Mouse (Mus musculus) limb, embryonic 14.5 days (tissue): ENCODE data around the gene Nudcd3. TPM values are rescaled to one million over a fixed set of nuclear protein-coding genes. Genes with fewer than 3 reads are reported as not detected.

Source experiments
- ATAC-seq: fragments of 200-750 bp; cut with Nextera tagmentation; 2 replicates; pipeline ENCODE4 v1.8.0; 2017; ENCODE audit warnings: low read depth, moderate number of reproducible peaks, moderate TSS enrichment; ENCODE audit not compliant: low FRiP score
- DNase-seq: peaks from one replicate; pipeline ENCODE4 v3.0.0-alpha.2; 2015; ENCODE audit warnings: low spot score
- H3K27ac ChIP-seq: fragments of 300-500 bp; sonication (generic); replicated peaks from 2 replicates; pipeline ENCODE4 v1.5.1; 2014; ENCODE audit warnings: low read depth, mild to moderate bottlenecking, low read length, moderate library complexity, mixed read lengths
- H3K27me3 ChIP-seq: fragments of 300-500 bp; sonication (generic); 2 replicates; pipeline ENCODE4 v1.6.1; 2014; ENCODE audit warnings: low read length, mixed read lengths; ENCODE audit not compliant: control insufficient read depth, insufficient read depth
- H3K36me3 ChIP-seq: fragments of 300-500 bp; sonication (generic); 2 replicates; pipeline ENCODE4 v1.6.1; 2014; ENCODE audit warnings: mild to moderate bottlenecking, low read length, moderate library complexity, mixed read lengths; ENCODE audit not compliant: control insufficient read depth, insufficient read depth
- H3K4me1 ChIP-seq: fragments of 300-500 bp; sonication (generic); 2 replicates; pipeline ENCODE4 v1.6.1; 2014; ENCODE audit warnings: antibody characterized with exemption, low read length, mixed read lengths; ENCODE audit not compliant: control insufficient read depth, insufficient read depth
- H3K4me2 ChIP-seq: fragments of 300-500 bp; sonication (generic); replicated peaks from 2 replicates; pipeline ENCODE4 v1.6.1; 2014; ENCODE audit warnings: low read depth, mild to moderate bottlenecking, low read length, moderate library complexity; ENCODE audit not compliant: severe bottlenecking
- H3K4me3 ChIP-seq: fragments of 300-500 bp; sonication (generic); replicated peaks from 2 replicates; pipeline ENCODE4 v1.5.1; 2014; ENCODE audit warnings: low read length
- H3K9ac ChIP-seq: fragments of 300-500 bp; sonication (generic); 2 replicates; pipeline ENCODE4 v1.6.1; 2014; ENCODE audit warnings: mild to moderate bottlenecking, low read depth, low read length, moderate library complexity; ENCODE audit not compliant: severe bottlenecking
- H3K9me3 ChIP-seq: fragments of 300-500 bp; sonication (generic); 2 replicates; pipeline ENCODE4 v1.6.1; 2016; ENCODE audit warnings: low read length; ENCODE audit not compliant: control insufficient read depth
- POLR2A ChIP-seq: fragments of 200-500 bp; IDR thresholded peaks from 2 replicates; pipeline ENCODE4 v1.8.0; 2012; ENCODE audit warnings: inconsistent platforms, mild to moderate bottlenecking, moderate library complexity, borderline replicate concordance; ENCODE audit not compliant: insufficient read depth, insufficient read length; ENCODE audit errors: extremely low read depth
- WGBS: fragments of 180-500 bp; shearing (Covaris S2); extraction: QIAGEN DNeasy Blood & Tissue Kit; methylation state at CpG from one replicate; pipeline ENCODE4 v1.1.7; 2014; 5-methylcytosine and 5-hydroxymethylcytosine counted together
- polyA plus RNA-seq, 2 experiments: library from polyadenylated mRNA; depleted of rRNA in 1 of 2; stranded (reverse) in 1 of 2; unstranded in 1 of 2; fragments of >200 nt; fragmentation: Nextera tagmentation in 1 of 2; extraction: Ambion mirVana in 1 of 2; gene quantifications; 2 replicates each; pipeline versions ENCODE4 v1.2.1 to v1.2.3; 2012 to 2014

Nudcd3 gene
- polyA plus RNA-seq, 2 experiments = 32.1 to 45.9 TPM

GRCm38 (mm10) chr11:6166351-6166750, 33.9 kb downstream of the Nudcd3 start:
- TF ChIP-seq POLR2A = no peak
- DNase-seq = no peak
- no peak for ATAC-seq
- no peak overlapping the region for H3K4me2 ChIP-seq
- H3K36me3 ChIP-seq = no peaks in the 10 kb centered on the region
- H3K4me1 ChIP-seq = no peaks in the 10 kb centered on the region
- no peak overlapping the region for H3K9ac ChIP-seq
- 93% methylated on average over 12 of the region's 12 CpGs for WGBS
- no peaks in the 10 kb centered on the region for H3K27me3 ChIP-seq
- H3K9me3 ChIP-seq = no peaks in the 10 kb centered on the region
- H3K4me3 ChIP-seq = no peak overlapping the region
- H3K27ac ChIP-seq = no peak overlapping the region

- no peak overlapping the region for H3K4me3 ChIP-seq
- no peak for TF ChIP-seq POLR2A
- no peaks in the 10 kb centered on the region for H3K27me3 ChIP-seq
- H3K4me2 ChIP-seq = no peak overlapping the region
- no peaks in the 10 kb centered on the region for H3K36me3 ChIP-seq
- H3K27ac ChIP-seq = no peak overlapping the region
- DNase-seq = no peak
- no peak overlapping the region for H3K9ac ChIP-seq
- no peaks in the 10 kb centered on the region for H3K9me3 ChIP-seq
- ATAC-seq = no peak
- WGBS = 96% methylated on average over 7 of the region's 7 CpGs
- H3K4me1 ChIP-seq = no peaks in the 10 kb centered on the region
Measured at GRCm38 (mm10) chr11:6165391-6166081, 34.7 kb downstream of the Nudcd3 start.

GRCm38 (mm10) chr11:6164781-6165180, 35.4 kb downstream of the Nudcd3 start:
- no peak overlapping the region for H3K4me3 ChIP-seq
- DNase-seq = no peak
- no peaks in the 10 kb centered on the region for H3K36me3 ChIP-seq
- H3K4me2 ChIP-seq = no peak overlapping the region
- H3K27me3 ChIP-seq = no peaks in the 10 kb centered on the region
- no peak for ATAC-seq
- H3K4me1 ChIP-seq = no peaks in the 10 kb centered on the region
- 93% methylated on average over 7 of the region's 7 CpGs for WGBS
- TF ChIP-seq POLR2A = no peak
- no peaks in the 10 kb centered on the region for H3K9me3 ChIP-seq
- H3K9ac ChIP-seq = no peak overlapping the region
- H3K27ac ChIP-seq = no peak overlapping the region

- Histone ChIP-seq H3K9ac (no peak overlapping the region), H3K4me2 (no peak overlapping the region), H3K4me3 (no peak overlapping the region), H3K36me3 (no peaks in the 10 kb centered on the region), H3K27ac (no peak overlapping the region), H3K9me3 (no peaks in the 10 kb centered on the region), H3K27me3 (no peaks in the 10 kb centered on the region), H3K4me1 (no peaks in the 10 kb centered on the region)
- 90% methylated on average over 12 of the region's 12 CpGs for WGBS
- no peak for ATAC-seq
- no peak for DNase-seq
- no peak for TF ChIP-seq POLR2A
Measured at GRCm38 (mm10) chr11:6163706-6164105, 36.5 kb downstream of the Nudcd3 start.

- no peak for TF ChIP-seq POLR2A
- no peak overlapping the region for H3K4me3 ChIP-seq
- 96% methylated on average over 3 of the region's 3 CpGs for WGBS
Measured at GRCm38 (mm10) chr11:6163062-6163461, 37.2 kb downstream of the Nudcd3 start.

More at GRCm38 (mm10) chr11:6163062-6163461, 37.2 kb downstream of the Nudcd3 start:
- H3K27me3 ChIP-seq = no peaks in the 10 kb centered on the region
- no peak overlapping the region for H3K27ac ChIP-seq
- ATAC-seq (no peak), DNase-seq (no peak)
- no peaks in the 10 kb centered on the region for H3K4me1 ChIP-seq
- no peak overlapping the region for H3K4me2 ChIP-seq
- H3K9me3 ChIP-seq = no peaks in the 10 kb centered on the region
- H3K36me3 ChIP-seq = no peaks in the 10 kb centered on the region
- H3K9ac ChIP-seq = no peak overlapping the region
